Mouse (Mus musculus) CD4-positive helper T cell, adult 2 months (primary cell): ENCODE measurements around the gene Pctp.

Experiments
- DNase-seq: peaks from one replicate; pipeline ENCODE4 v3.0.0-alpha.2; 2012; ENCODE audit warnings: low read depth, missing footprints, low spot score

Pctp gene

GRCm38 (mm10) chr11:90007791-90008531 is 5.3 kb upstream of the Pctp start:
- no peak for DNase-seq

DNA sequence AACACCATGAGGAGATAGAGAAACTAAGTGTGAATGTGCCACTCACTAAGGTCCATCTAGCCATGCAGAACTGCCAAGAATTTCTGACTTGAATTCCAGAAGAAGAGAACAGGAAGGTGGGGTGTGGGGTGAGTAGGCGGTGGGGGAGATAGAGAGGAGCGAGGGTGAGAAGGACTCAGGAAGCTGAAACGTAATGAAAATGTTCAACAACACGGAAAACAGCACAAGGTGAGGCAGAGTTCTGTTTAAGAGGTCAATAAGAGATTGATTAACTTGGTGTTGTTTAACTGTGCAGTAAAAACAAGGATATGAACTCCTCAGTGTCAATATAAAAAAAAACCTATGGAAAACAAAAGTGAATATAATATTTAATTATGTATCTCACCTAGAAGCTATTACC is 3.4 kb upstream of the Pctp start:
- DNase-seq, result no peak

- no peak for DNase-seq
Measured at GRCm38 (mm10) chr11:90003386-90003785, 692 bp upstream of the Pctp start.

DNA sequence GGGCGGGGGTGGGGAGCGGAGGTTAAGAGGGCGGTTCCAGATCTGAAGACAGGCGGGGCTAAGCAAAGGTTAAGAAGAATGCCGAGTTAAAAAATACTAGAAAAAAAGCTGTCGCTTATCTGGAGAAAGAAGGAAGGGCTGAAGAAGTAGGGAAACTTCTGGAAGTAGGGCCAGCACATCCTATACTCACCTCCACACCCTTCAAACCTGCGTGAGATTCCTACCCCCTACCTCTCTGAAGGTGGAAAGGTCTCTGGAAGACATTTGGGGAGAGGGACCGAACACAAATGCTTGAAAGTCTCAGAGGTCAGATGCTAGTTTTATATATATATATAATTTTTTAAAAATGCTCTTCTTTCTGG is 274 bp upstream of the Pctp start:
- no peak for DNase-seq

DNA sequence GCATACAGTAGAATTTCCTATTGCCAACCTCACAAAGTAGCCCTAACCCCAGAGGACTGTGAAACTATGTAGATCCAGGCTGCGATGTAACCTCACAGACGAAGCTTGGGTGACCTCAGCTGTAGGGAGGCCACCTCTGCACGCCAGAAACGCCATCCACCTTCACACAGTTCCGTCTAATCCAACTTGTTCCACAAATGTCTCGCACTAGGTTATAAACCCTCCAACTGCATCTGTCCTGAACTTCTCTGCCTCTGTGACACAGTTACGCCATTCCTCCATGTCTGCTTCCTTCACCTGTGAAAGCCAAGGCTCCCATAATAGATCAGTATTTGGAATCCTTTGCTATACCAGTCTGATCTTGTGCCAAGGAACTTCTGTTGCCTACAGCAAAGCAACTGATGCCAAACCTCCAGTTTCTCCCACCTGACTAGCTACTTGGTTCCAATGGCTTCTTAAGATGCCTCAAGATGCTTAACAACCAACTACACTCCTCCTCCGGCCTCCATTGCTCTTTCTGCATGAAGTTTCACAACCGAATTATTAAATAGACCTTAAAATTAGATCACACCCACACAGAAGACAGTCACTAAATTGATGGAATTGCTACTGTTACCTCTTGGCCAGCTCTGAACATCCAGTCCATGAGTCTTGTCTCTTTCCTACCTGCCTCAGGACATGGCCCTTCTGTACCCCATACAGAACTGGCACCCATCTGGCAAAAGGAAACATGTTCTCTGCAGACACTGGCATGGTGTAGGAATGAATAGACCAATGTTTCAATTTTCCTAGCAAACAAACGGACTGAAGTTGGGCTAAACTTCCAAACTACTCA is 1.1 kb downstream of the Pctp start:
- no peak for DNase-seq

DNA sequence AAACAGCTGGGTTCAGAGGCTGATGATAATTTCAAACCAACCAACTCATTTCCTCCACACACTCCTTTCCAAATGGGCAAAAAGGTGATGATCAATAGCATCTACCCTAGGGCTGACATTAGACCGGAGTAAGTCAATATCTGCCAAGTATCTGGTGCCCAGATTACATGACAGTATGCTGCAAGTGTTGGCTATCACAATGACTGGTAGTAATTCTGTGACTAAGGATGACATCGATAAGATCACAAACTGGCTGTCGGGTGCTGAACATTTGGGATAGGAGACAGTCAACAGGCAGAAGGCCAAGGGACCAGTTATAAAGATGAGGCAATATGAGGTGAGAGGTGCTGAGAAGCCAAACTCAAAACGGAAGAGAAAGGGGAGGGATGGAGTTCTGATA is 2.0 kb downstream of the Pctp start:
- DNase-seq, result no peak

GRCm38 (mm10) chr11:89998996-89999770 is 3.5 kb downstream of the Pctp start:
- DNase-seq, result no peak

GRCm38 (mm10) chr11:89996856-89997255 is 5.8 kb downstream of the Pctp start:
- DNase-seq, result no peak

DNA sequence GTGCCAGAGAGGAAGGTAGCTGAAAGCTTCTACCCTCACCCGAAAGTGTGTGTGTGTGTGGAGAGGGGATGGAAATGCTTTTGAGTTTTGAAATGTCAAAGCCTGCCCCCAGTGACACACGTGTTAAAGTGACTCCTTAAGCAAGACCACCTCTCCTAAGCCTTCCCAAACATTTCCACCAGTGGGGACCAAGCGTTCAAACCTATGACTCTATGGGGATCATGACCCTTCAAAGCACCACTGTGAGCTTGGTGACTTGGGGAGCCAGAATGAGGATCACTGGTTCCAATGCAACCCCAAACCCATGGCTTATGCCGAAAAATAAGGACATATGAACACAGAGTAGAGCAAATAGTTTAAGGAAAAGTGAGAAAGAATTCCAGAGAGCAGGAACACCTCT is 6.3 kb downstream of the Pctp start:
- no peak for DNase-seq

- DNase-seq, result no peak
Measured at GRCm38 (mm10) chr11:89995596-89995995, 7.1 kb downstream of the Pctp start.

- no peak for DNase-seq
Measured at GRCm38 (mm10) chr11:89994706-89995105, 8.0 kb downstream of the Pctp start.

- DNase-seq, result no peak
Measured at GRCm38 (mm10) chr11:89991661-89992060, 11.0 kb downstream of the Pctp start.

DNA sequence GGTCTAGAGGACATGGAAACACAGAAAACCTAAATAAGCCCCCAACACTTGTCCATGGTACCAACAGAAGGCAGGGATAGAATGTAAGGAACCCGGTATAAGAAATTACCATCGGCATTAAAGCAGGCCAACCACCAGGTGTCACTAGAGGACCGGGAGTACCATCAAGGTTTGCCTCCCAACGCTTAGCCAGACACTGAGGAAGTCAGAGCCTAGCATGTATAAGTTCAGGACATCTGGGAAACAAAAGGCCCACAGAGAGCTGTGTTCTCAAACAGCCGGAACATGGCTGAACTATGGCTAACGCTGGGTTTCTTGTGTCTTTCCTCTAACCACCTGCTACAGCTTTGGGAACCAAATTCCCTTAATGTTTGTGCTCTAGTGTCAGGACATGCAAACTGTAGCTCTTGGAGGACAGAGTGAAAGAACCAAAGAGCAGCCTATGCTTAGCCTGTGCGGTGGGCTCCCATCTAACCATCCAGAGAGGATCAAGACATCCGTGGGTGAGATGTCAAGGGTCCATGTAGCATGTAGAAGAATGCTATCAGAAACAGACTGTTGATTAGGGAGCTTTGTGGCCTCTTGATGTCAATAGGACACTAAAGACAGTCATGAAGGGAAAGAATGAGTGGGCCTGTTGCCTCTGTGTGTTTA is 13.6 kb downstream of the Pctp start:
- DNase-seq, result peak; percentile 39

DNA sequence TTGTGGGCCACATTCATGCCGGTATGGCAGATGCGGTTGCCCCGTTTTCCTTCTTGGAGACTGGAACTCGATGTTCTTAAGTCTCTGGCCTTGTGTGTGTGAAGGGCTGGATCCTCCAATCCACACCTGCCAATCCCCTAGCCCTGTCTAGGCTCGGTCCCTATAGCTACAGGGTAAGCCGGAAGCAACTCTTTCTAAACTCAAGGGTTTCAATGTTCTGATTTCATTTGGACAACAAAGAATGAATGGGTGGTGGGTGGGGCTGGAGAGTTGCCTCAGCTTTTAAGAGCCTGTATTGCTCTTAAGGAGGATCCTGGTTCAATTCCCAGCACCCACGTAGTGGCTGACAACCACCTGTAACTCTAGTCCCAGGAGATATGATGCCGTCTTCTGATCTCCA is 16.2 kb downstream of the Pctp start:
- no peak for DNase-seq

DNA sequence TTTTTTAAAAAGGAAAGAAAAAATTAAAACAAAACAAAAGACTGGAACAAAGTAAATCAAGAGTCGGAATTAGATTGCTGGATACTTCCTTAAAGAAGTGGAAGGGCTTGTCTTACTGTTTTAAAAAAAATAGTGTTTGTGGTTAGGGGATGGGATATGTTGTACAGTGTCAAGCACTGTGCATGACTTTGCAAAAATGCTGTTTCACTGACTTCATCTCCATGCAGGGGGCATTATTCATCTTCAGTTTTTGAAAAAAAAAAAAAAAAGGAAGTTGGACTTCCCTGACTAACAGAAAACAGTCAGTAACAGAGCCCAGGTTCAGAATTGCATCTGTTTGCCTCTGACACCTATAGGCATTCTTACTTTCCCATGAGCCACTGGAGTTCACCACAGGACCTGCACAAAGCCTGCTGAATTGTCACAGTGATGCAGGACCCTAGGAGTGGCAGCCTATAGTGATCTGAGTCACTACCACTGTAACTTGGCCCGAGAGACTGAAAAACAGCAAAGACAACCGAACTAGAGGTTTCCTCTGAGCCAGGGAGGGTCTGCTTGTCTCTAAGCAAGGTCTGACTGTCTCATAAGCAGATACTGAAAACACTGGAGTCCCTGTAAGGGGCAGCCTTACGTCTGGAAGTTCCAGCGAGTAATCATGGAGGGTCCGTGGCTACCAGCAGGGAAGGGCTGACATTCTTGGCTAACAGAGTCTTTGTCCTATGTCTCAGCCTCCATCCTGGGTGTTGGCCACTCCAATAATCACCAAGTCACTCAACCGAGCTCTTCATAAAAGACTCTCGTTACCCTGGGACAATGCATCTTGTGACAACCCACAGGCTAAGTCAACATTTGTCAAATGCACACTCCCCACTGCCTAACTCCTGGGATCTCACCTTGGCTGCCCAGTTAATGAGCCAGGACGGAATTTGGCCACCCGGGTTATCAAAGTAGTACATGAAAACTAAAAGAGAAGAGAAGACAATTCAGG is 17.2 kb downstream of the Pctp start:
- no peak for DNase-seq

GRCm38 (mm10) chr11:89984436-89984835 is 18.3 kb downstream of the Pctp start:
- DNase-seq, result no peak

DNA sequence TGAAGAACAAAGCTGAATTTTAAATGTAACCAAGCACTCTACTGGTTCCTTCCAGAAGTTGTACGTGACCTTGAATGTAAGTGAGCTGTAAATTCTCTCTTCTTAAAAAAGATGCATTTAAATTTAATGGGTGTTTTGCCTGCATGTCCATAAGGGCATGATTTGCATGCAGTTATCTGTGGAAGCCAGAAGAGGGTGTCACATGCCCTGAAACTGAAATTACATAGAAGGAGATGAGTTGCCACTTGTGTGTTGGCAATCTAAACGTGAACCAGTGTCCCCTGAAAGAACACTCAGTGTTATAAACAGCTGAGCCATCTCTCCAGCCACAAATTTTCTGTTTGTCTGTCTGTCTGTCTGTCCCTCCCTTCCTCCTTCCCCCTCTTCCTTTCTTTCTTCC is 19.8 kb downstream of the Pctp start:
- no peak for DNase-seq

GRCm38 (mm10) chr11:89980106-89980505 is 22.6 kb downstream of the Pctp start:
- DNase-seq, result no peak

DNA sequence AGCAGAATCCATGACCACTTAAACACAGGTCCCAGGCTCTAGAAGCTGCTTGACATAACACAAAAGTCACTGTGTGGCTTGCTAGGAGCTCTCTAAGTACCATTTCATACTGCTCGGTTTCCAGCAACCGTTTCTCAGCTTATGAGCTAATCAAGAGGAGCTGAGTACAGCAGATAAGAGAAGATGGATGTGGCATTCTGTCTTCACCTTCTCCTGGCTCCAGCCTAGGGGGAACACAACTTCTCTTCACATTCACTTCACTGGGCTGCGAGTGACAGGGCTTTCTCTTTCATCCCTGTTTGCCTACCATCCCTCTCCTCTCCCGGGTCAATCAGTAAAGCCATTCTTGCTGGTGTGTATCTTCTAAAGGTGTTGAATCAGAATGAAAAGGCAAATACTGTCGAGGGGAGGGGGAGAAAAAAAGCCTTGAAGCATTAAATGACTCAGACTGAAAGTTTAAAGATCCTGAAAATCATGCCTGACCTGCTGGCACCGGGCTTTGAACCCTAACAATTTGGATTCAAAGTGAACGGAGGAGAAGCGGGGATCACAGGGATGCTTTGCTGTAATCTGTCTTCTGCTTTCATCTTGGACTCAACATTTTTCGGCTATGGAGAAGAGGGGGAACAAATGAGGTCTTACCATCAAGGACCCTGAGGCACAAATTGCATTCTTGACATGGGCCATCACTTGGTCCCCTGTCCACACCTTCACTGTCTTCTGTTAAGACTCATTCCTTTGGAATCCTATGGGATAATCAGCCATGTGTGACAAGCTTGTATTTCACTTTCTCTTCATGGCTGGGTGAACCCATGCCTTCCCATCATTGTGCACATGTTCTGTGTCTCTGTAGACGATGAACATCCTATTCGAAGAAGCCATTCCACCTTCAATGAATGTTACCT is 23.5 kb downstream of the Pctp start:
- DNase-seq, result no peak
